Mouse (Mus musculus) bone marrow macrophage, adult 2 months (primary cell): ENCODE measurements around the gene Rasgef1b.

Experiments used
- CTCF ChIP-seq: IDR thresholded peaks from 2 replicates; pipeline ENCODE4 v1.5.1; 2012; ENCODE audit warnings: low read depth, mild to moderate bottlenecking, low read length, moderate library complexity
- POLR2A ChIP-seq: IDR thresholded peaks from 2 replicates; pipeline ENCODE4 v1.6.1; 2012; ENCODE audit warnings: mild to moderate bottlenecking, low read depth, low read length, borderline replicate concordance

GRCm38 (mm10) chr5:99472607-99473335 lies 256.1 kb downstream of the Rasgef1b start:
- TF ChIP-seq CTCF (no peak), POLR2A (no peak)
